Mouse (Mus musculus): ENCODE results near the gene Med13l. TPM values are rescaled to one million over a fixed set of nuclear protein-coding genes. Genes with fewer than 3 reads are reported as not detected.

The Med13l gene
- polyA plus RNA-seq, 1 experiment = 7.3 TPM

- Histone ChIP-seq H3K4me1 (ENCODE audit: control insufficient read depth, insufficient read depth, low read length) (peaks cover 6% of the 10 kb centered on the region; the same call in 1 of the 2 replicates), H3K36me3 (ENCODE audit: control insufficient read depth, insufficient read depth, low read length) (no peaks in the 10 kb centered on the region), H3K27ac (ENCODE audit: control insufficient read depth, insufficient read depth, low read depth, low read length) (no peak overlapping the region), H3K4me3 (ENCODE audit: control insufficient read depth, low read depth, low read length) (no peak overlapping the region), H3K27me3 (ENCODE audit: control insufficient read depth, insufficient read depth, low read length) (no peaks in the 10 kb centered on the region)
- TF ChIP-seq CTCF (IDR thresholded peaks at IDR 0.05; ENCODE audit: control insufficient read depth, insufficient read depth, insufficient replicate concordance, low read depth, low read length) (peak; percentile 60; the same call in 1 of the 2 replicates), POLR2A (IDR thresholded peaks at IDR 0.05; ENCODE audit: control insufficient read depth, low read depth, low read length) (no peak)
Measured at GRCm38 (mm10) chr5:118555305-118555704, 5.2 kb upstream of the Med13l start.

GRCm38 (mm10) chr5:118556387-118556937, 4.0 kb upstream of the Med13l start:
- Histone ChIP-seq H3K4me1 (ENCODE audit: control insufficient read depth, insufficient read depth, low read length) (peaks cover 9% of the 10 kb centered on the region), H3K27me3 (ENCODE audit: control insufficient read depth, insufficient read depth, low read length) (no peaks in the 10 kb centered on the region), H3K27ac (ENCODE audit: control insufficient read depth, insufficient read depth, low read depth, low read length) (no peak overlapping the region), H3K36me3 (ENCODE audit: control insufficient read depth, insufficient read depth, low read length) (no peaks in the 10 kb centered on the region), H3K4me3 (ENCODE audit: control insufficient read depth, low read depth, low read length) (no peak overlapping the region)
- TF ChIP-seq POLR2A (IDR thresholded peaks at IDR 0.05; ENCODE audit: control insufficient read depth, low read depth, low read length) = no peak
- no peak for TF ChIP-seq CTCF (IDR thresholded peaks at IDR 0.05; ENCODE audit: control insufficient read depth, insufficient read depth, insufficient replicate concordance, low read depth, low read length)

- no peak overlapping the region for H3K4me3 ChIP-seq (ENCODE audit: control insufficient read depth, low read depth, low read length)
Measured at GRCm38 (mm10) chr5:118558841-118559240, 1.6 kb upstream of the Med13l start.

GRCm38 (mm10) chr5:118559584-118560384, 695 bp upstream of the Med13l start:
- Histone ChIP-seq H3K36me3 (ENCODE audit: control insufficient read depth, insufficient read depth, low read length) (no peaks in the 10 kb centered on the region), H3K27me3 (ENCODE audit: control insufficient read depth, insufficient read depth, low read length) (no peaks in the 10 kb centered on the region), H3K4me1 (ENCODE audit: control insufficient read depth, insufficient read depth, low read length) (peaks cover 11% of the 10 kb centered on the region), H3K4me3 (ENCODE audit: control insufficient read depth, low read depth, low read length) (peak overlapping the region; percentile 92), H3K27ac (ENCODE audit: control insufficient read depth, insufficient read depth, low read depth, low read length) (peak overlapping the region; percentile 71)
- TF ChIP-seq CTCF (IDR thresholded peaks at IDR 0.05; ENCODE audit: control insufficient read depth, insufficient read depth, insufficient replicate concordance, low read depth, low read length) = no peak

More at GRCm38 (mm10) chr5:118558841-118559240, 1.6 kb upstream of the Med13l start:
- no peak for TF ChIP-seq CTCF (IDR thresholded peaks at IDR 0.05; ENCODE audit: control insufficient read depth, insufficient read depth, insufficient replicate concordance, low read depth, low read length)
- TF ChIP-seq POLR2A (IDR thresholded peaks at IDR 0.05; ENCODE audit: control insufficient read depth, low read depth, low read length) = no peak
- Histone ChIP-seq H3K36me3 (ENCODE audit: control insufficient read depth, insufficient read depth, low read length) (no peaks in the 10 kb centered on the region), H3K27me3 (ENCODE audit: control insufficient read depth, insufficient read depth, low read length) (no peaks in the 10 kb centered on the region), H3K4me1 (ENCODE audit: control insufficient read depth, insufficient read depth, low read length) (peaks cover 11% of the 10 kb centered on the region), H3K27ac (ENCODE audit: control insufficient read depth, insufficient read depth, low read depth, low read length) (no peak overlapping the region)

- H3K27me3 ChIP-seq (ENCODE audit: control insufficient read depth, insufficient read depth, low read length) = no peaks in the 10 kb centered on the region
- no peaks in the 10 kb centered on the region for H3K36me3 ChIP-seq (ENCODE audit: control insufficient read depth, insufficient read depth, low read length)
- peak overlapping the region; percentile 51; the same call in 1 of the 2 replicates for H3K27ac ChIP-seq (ENCODE audit: control insufficient read depth, insufficient read depth, low read depth, low read length)
- peaks cover 11% of the 10 kb centered on the region for H3K4me1 ChIP-seq (ENCODE audit: control insufficient read depth, insufficient read depth, low read length)
- TF ChIP-seq CTCF (IDR thresholded peaks at IDR 0.05; ENCODE audit: control insufficient read depth, insufficient read depth, insufficient replicate concordance, low read depth, low read length) (no peak), POLR2A (IDR thresholded peaks at IDR 0.05; ENCODE audit: control insufficient read depth, low read depth, low read length) (no peak)
- H3K4me3 ChIP-seq (ENCODE audit: control insufficient read depth, low read depth, low read length) = peak overlapping the region; percentile 86
Measured at GRCm38 (mm10) chr5:118561086-118561987, 858 bp downstream of the Med13l start.

- no peaks in the 10 kb centered on the region for H3K27me3 ChIP-seq (ENCODE audit: control insufficient read depth, insufficient read depth, low read length)
- H3K4me1 ChIP-seq (ENCODE audit: control insufficient read depth, insufficient read depth, low read length) = peaks cover 11% of the 10 kb centered on the region
- no peaks in the 10 kb centered on the region for H3K36me3 ChIP-seq (ENCODE audit: control insufficient read depth, insufficient read depth, low read length)
- TF ChIP-seq POLR2A (IDR thresholded peaks at IDR 0.05; ENCODE audit: control insufficient read depth, low read depth, low read length) (no peak), CTCF (IDR thresholded peaks at IDR 0.05; ENCODE audit: control insufficient read depth, insufficient read depth, insufficient replicate concordance, low read depth, low read length) (no peak)
- H3K4me3 ChIP-seq (ENCODE audit: control insufficient read depth, low read depth, low read length) = no peak overlapping the region
- H3K27ac ChIP-seq (ENCODE audit: control insufficient read depth, insufficient read depth, low read depth, low read length) = no peak overlapping the region
Measured at GRCm38 (mm10) chr5:118562206-118562605, 1.7 kb downstream of the Med13l start.

GRCm38 (mm10) chr5:118563590-118563989, 3.1 kb downstream of the Med13l start:
- Histone ChIP-seq H3K27ac (ENCODE audit: control insufficient read depth, insufficient read depth, low read depth, low read length) (no peak overlapping the region), H3K4me3 (ENCODE audit: control insufficient read depth, low read depth, low read length) (no peak overlapping the region), H3K4me1 (ENCODE audit: control insufficient read depth, insufficient read depth, low read length) (peaks cover 11% of the 10 kb centered on the region), H3K36me3 (ENCODE audit: control insufficient read depth, insufficient read depth, low read length) (no peaks in the 10 kb centered on the region), H3K27me3 (ENCODE audit: control insufficient read depth, insufficient read depth, low read length) (no peaks in the 10 kb centered on the region)
- no peak for TF ChIP-seq CTCF (IDR thresholded peaks at IDR 0.05; ENCODE audit: control insufficient read depth, insufficient read depth, insufficient replicate concordance, low read depth, low read length)

All from testis, adult 2 months (tissue).